Mouse (Mus musculus): ENCODE data around the gene Kcnj10.
A peak's percentile ranks its signal among the peaks of the same experiment; 100 is the strongest.

- TF ChIP-seq POLR2A (IDR thresholded peaks at IDR 0.05; ENCODE audit: low read depth, low read length) = no peak
- peak; percentile 90; the same call in 1 of the 2 replicates for TF ChIP-seq CTCF (IDR thresholded peaks at IDR 0.05; ENCODE audit: extremely low read depth, insufficient read depth, insufficient read length, insufficient replicate concordance)
Observed at GRCm38 (mm10) chr1:172357550-172357949, 16.5 kb downstream of the Kcnj10 start.

Measured in spleen, adult 2 months (tissue).